Mouse (Mus musculus): ENCODE results near the gene Hbb-y. TPM values are rescaled to one million over a fixed set of nuclear protein-coding genes. Genes with fewer than 3 reads are reported as not detected.
"Not testable (repeated sequence)": the region's sequence is repeated elsewhere in the genome, so short reads cannot be mapped to it uniquely, and the experiment has no call there.

Gene Hbb-y
- total and polyA plus RNA-seq, 3 experiments = not detected

GRCm38 (mm10) chr7:103825536-103826254 is 27.3 kb downstream of the Hbb-y start:
- no peaks in the 10 kb centered on the region for H3K4me1 ChIP-seq (ENCODE audit: control insufficient read depth, insufficient read depth, low read length)
- intact Hi-C loops (cut with DNase I) = no loop called here
- no peaks in the 10 kb centered on the region for H3K36me3 ChIP-seq (ENCODE audit: control insufficient read depth, insufficient read depth, low read length)
- H3K4me3 ChIP-seq = no peak overlapping the region
- H3K79me2 ChIP-seq (replicated peaks; ENCODE audit: control insufficient read depth, insufficient read depth, low read length) = no peaks in the 10 kb centered on the region
- H3K27ac ChIP-seq = no peak overlapping the region
- no peak overlapping the region for H3K9ac ChIP-seq (ENCODE audit: low read depth, low read length)
- no peaks in the 10 kb centered on the region for H3K27me3 ChIP-seq (ENCODE audit: control insufficient read depth, insufficient read depth, low read length)
- DNase-seq = no peak
- TF ChIP-seq POLR2A (IDR thresholded peaks at IDR 0.05; ENCODE audit: insufficient read depth, low read depth, low read length) (no peak), CTCF (IDR thresholded peaks at IDR 0.05) (no peak), EP300 (IDR thresholded peaks at IDR 0.05; ENCODE audit: insufficient read depth, low read depth, low read length) (no peak)
- WGBS = 79% methylated on average over 3 of the region's 3 CpGs

GRCm38 (mm10) chr7:103824597-103824996 is 28.4 kb downstream of the Hbb-y start:
- intact Hi-C loops (cut with DNase I) = no loop called here
- H3K27ac ChIP-seq = no peak overlapping the region
- no peaks in the 10 kb centered on the region for H3K79me2 ChIP-seq (replicated peaks; ENCODE audit: control insufficient read depth, insufficient read depth, low read length)
- TF ChIP-seq POLR2A (IDR thresholded peaks at IDR 0.05; ENCODE audit: insufficient read depth, low read depth, low read length) (no peak), CTCF (IDR thresholded peaks at IDR 0.05) (no peak), EP300 (IDR thresholded peaks at IDR 0.05; ENCODE audit: insufficient read depth, low read depth, low read length) (no peak)
- H3K9ac ChIP-seq (ENCODE audit: low read depth, low read length) = no peak overlapping the region
- H3K27me3 ChIP-seq (ENCODE audit: control insufficient read depth, insufficient read depth, low read length) = no peaks in the 10 kb centered on the region
- no peak overlapping the region for H3K4me3 ChIP-seq
- WGBS = 80% methylated on average over 2 of the region's 2 CpGs
- DNase-seq = no peak
- no peaks in the 10 kb centered on the region for H3K36me3 ChIP-seq (ENCODE audit: control insufficient read depth, insufficient read depth, low read length)
- no peaks in the 10 kb centered on the region for H3K4me1 ChIP-seq (ENCODE audit: control insufficient read depth, insufficient read depth, low read length)

DNA sequence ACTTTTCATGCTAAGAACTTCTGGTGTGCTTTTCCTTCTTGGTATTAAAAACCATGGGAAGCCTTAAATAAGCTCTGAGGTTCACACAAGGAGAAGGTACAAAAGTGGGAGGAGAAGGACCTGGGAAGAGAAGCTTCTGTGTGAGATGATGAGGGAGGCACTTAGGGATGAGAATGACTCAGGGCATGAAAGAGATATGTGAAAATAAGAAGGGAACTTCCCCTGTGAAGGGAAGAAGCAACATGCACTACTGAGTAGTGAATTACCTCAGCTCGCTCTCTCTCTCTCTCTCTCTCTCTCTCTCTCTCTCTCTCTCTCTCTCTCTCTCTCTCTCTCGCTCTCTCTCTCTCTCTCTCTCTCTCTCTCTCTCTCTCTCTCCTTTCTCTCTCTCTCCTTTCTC is 37.9 kb downstream of the Hbb-y start:
- H3K79me2 ChIP-seq (replicated peaks; ENCODE audit: control insufficient read depth, insufficient read depth, low read length); DNase-seq; intact Hi-C loops (cut with DNase I); H3K36me3 ChIP-seq (ENCODE audit: control insufficient read depth, insufficient read depth, low read length); H3K9ac ChIP-seq (ENCODE audit: low read depth, low read length); H3K27ac ChIP-seq; H3K4me3 ChIP-seq; H3K4me1 ChIP-seq (ENCODE audit: control insufficient read depth, insufficient read depth, low read length); H3K27me3 ChIP-seq (ENCODE audit: control insufficient read depth, insufficient read depth, low read length): not testable (repeated sequence)
- WGBS = no CpG with 5 or more reads among the region's 2 CpGs

- H3K9ac ChIP-seq (ENCODE audit: low read depth, low read length) = no peak within 1 kb of the TSS
- H3K79me2 ChIP-seq (replicated peaks; ENCODE audit: control insufficient read depth, insufficient read depth, low read length) = no peaks in the 10 kb centered on the region
- no peaks in the 10 kb centered on the region for H3K27me3 ChIP-seq (ENCODE audit: control insufficient read depth, insufficient read depth, low read length)
- no peak for TF ChIP-seq POLR2A (IDR thresholded peaks at IDR 0.05; ENCODE audit: insufficient read depth, low read depth, low read length)
- TF ChIP-seq CTCF (IDR thresholded peaks at IDR 0.05) = no peak
- H3K4me3 ChIP-seq = no peak within 1 kb of the TSS
- no peak for DNase-seq
- H3K36me3 ChIP-seq (ENCODE audit: control insufficient read depth, insufficient read depth, low read length) = no peaks in the 10 kb centered on the region
- 86% methylated on average over 3 of the region's 3 CpGs for WGBS
- intact Hi-C loops (cut with DNase I) = no loop called here
- no peak within 1 kb of the TSS for H3K27ac ChIP-seq
- H3K4me1 ChIP-seq (ENCODE audit: control insufficient read depth, insufficient read depth, low read length) = no peaks in the 10 kb centered on the region
These were observed 39.2 kb downstream of the Hbb-y start, which contains the start of gene Hbb-bt for GRCm38 (mm10) chr7:103813766-103814165. Gene Hbb-bt (minus strand): TSS chr7:103813996.

- DNase-seq; H3K79me2 ChIP-seq (replicated peaks; ENCODE audit: control insufficient read depth, insufficient read depth, low read length); H3K36me3 ChIP-seq (ENCODE audit: control insufficient read depth, insufficient read depth, low read length); H3K27me3 ChIP-seq (ENCODE audit: control insufficient read depth, insufficient read depth, low read length); H3K9ac ChIP-seq (ENCODE audit: low read depth, low read length); intact Hi-C loops (cut with DNase I); H3K27ac ChIP-seq; H3K4me3 ChIP-seq; H3K4me1 ChIP-seq (ENCODE audit: control insufficient read depth, insufficient read depth, low read length): not testable (repeated sequence)
- WGBS = no CpG with 5 or more reads among the region's 3 CpGs
These were observed 39.9 kb downstream of the Hbb-y start for GRCm38 (mm10) chr7:103813152-103813551.

- no peak overlapping the region for H3K4me3 ChIP-seq
- no peak overlapping the region for H3K9ac ChIP-seq (ENCODE audit: low read depth, low read length)
- H3K27me3 ChIP-seq (ENCODE audit: control insufficient read depth, insufficient read depth, low read length) = no peaks in the 10 kb centered on the region
- no peaks in the 10 kb centered on the region for H3K36me3 ChIP-seq (ENCODE audit: control insufficient read depth, insufficient read depth, low read length)
- H3K79me2 ChIP-seq (replicated peaks; ENCODE audit: control insufficient read depth, insufficient read depth, low read length) = no peaks in the 10 kb centered on the region
- DNase-seq = no peak
- TF ChIP-seq POLR2A (IDR thresholded peaks at IDR 0.05; ENCODE audit: insufficient read depth, low read depth, low read length) = no peak
- no peak for TF ChIP-seq EP300 (IDR thresholded peaks at IDR 0.05; ENCODE audit: insufficient read depth, low read depth, low read length)
- no peak for TF ChIP-seq CTCF (IDR thresholded peaks at IDR 0.05)
- H3K27ac ChIP-seq = no peak overlapping the region
- no peaks in the 10 kb centered on the region for H3K4me1 ChIP-seq (ENCODE audit: control insufficient read depth, insufficient read depth, low read length)
- WGBS = 25% methylated on average over 1 of the region's 1 CpGs
- intact Hi-C loops (cut with DNase I) = no loop called here
These were observed 40.8 kb downstream of the Hbb-y start for GRCm38 (mm10) chr7:103812174-103812573.
